Mouse (Mus musculus) ES-CJ7 (cell line): ENCODE results near the gene Tgoln1.
A peak's percentile ranks its signal among the peaks of the same experiment; 100 is the strongest.

ENCODE experiments used
- DNase-seq: peaks from one replicate; pipeline ENCODE4 v3.0.0; 2011; ENCODE audit warnings: low read depth, low spot score

Gene Tgoln1

DNA sequence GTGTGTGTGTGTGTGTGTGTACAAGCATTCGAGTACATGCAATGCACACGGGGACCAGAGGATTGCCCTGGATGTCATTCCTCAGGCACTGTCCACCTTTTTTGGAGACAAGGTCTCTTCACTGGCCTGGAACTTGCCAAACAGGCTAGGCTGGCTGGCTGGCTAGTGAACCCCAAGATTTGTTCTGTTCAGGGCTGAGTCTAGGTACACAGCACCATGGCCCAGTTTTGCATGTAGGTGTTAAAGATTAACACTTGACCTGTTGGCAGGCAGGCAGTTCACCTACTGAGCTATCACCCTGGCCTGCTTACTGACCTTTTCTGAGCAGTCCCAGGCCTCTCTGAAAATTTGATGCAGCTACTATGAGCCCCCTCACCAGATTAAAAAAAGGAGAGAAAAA is 13.6 kb upstream of the Tgoln1 start:
- DNase-seq, result no peak

DNA sequence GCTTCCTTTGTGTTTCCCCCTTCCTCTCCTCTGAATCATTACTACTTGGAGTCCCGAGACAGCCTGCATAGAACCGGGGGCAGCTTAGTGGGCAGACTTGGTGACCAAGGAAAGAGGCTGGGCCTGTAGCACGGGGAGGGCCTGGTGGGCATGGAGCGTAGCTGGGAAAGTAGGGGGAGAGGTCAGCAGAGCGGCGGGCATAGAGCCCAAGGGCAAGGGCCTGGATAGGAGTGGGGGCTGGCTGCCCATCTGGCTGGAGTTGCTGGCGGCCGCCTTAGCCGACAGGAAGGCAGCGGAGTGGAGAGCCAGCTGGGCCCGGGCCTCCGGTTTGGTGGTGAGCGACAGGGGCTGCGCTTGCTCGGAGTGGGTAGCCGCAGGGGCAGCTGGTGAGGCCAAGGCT is 10.5 kb upstream of the Tgoln1 start:
- no peak for DNase-seq

DNA sequence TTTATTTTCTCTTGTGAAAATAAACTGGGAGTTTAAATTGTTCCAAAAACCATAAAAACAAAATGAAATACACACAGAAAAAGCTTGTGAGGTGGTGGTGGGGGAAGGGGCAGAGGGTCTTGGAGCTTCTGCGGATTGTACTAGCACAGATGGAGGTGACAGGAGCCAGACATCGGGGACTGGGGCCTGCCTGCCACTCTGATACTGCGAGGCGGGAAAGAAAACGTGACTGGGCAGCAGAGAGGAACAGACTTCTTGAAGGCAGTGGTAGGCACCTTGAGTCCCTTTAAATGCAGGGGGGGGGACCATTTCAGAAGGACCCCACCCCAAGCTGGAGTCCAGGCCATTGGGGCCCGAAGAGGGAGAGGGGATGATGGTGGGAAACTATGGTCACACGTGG is 9.6 kb upstream of the Tgoln1 start:
- DNase-seq, result no peak

DNA sequence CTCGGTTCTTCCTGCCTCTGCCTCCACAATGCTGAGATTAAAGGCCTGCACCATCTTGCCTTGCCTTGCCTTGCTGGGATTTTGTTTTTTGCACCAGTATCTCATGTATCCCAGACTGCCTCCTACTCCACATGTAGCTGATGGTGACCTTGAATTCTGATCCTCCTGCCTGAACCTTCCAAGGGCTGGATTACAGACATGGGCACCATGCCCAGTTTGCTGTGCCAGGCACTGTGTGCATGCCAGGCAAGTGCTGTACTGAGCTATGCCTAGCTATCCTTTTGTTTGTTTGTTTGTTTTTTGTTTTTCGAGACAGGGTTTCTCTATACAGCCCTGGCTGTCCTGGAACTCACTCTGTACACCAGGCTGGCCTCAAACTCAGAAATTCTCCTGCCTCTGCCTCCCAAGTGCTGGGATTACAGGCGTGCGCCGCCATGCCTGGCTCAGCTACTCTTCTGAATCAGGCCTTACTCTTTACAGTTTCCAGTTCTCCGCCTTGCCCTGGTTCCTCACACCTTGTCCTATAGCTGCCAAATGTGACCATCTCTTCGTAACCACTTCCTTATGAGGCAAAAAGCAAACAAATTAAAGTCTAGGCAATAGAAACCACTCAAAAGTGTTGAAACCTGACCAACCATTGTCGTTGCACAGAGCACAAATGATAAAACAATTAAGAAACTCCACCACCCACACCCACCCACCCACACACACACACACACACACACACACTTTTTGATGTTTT is 7.0 kb upstream of the Tgoln1 start:
- DNase-seq, result no peak

DNA sequence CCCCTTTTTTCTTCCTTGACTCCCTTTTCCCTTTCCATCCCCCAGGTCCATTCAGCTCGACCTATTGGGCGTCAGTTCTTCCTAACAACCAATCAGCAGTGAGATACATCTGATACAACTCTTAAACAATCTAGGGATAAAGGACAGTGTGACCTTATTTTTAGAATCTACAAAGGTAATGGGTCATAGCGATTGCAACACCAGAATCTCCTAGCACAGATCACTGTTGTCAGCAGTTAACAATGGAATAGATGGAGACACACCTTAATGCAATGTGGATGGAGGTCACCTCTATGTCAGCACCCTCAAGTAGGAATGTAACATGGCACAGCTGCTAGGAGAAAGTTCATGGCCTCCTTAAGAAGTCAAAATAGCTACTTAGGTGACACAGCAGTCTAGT is 6.1 kb upstream of the Tgoln1 start:
- peak; percentile 74 for DNase-seq

DNA sequence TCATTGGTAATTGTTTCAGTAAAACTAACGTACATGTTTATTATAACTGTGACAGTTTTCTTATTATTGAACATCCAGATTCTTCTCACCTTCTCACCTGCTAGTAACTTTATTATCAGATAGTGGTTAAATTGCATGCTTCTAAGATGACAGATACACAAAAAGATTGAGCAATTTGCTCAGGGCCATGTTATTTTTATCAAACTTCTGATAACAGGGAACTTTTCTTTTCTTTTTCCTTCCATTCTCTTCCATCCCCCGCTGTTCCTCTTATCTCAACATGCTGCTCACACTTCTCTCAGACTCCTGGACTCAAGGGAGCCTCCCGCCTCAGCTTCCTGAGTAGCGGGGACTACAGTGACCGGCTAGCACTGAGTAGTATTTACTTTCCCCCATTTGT is 4.1 kb upstream of the Tgoln1 start:
- no peak for DNase-seq

DNA sequence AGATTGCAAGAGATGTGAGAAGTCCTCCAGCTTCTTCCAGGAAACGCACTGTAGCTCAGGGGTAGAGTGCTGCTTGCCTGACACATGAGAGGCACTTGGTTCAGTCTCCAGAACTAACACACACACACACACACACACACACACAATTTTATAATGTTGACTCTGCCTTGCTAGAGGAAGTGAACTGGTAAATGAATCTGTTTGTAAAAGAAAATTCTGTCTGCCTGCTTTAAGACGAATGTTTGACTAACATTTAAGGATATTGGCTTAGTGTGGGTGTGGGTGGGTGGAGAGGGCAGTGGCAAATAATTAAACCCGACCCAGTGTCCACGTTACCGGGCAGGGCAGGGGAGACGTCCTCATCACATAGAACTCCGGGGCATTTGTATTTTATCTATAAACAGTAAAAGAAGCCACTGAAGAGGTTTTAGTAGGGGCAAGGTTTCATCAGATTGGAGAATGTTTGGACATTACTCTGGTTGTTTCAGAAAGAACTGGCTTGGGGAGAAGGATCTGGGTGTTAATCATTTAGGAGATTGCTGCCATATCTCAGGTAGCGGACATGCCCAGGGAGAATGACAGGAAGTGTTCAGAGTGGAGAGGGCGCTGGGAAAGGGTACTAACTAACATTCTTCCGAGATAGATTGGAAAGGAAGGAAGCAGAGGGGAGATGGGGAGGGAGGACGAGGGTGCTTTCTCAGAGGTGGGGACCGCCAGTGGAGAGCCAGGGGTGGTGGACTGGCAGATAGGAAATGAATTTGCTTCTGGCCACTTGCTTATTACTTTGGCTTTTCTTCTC is 3.1 kb upstream of the Tgoln1 start:
- DNase-seq, result no peak

DNA sequence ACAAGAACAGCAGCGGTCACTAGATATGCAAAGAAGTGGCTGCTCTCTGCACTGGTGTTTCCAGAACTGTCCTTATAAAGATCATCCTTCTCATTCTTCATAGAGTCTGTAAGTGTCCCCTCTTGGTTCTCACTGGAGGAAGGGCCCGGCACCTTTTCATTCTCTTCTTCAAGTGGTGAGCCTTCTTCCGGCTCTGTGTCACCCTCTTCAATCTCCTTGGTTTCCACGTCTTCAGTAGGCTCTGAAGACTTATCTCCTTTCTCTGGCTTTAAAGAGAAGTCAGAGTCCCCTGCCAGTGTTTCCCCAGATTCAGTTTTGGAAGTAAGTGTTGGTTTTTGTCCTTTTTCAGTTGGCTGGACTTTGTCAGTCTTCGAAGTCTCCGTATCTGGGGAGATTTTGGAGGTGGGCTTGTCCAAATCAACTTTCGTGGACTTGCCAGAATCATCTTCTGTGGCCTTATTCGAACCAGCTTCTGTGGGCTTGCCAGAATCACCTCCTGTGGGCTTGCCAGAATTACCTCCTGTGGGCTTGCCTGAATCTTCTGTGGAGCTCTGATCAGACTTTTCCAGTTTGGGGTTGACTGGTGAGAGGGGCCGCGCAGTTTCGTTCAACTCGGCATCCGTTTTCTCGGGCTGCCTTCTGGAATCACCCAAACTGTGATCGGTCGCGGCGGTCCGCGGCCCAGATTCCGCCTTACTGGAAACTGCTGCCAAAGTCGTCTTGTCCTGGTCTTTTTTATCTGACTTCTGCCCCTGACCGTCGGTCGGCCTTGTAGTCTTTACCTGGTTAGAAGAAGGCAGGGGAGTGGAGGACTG is 1.0 kb downstream of the Tgoln1 start:
- no peak for DNase-seq

DNA sequence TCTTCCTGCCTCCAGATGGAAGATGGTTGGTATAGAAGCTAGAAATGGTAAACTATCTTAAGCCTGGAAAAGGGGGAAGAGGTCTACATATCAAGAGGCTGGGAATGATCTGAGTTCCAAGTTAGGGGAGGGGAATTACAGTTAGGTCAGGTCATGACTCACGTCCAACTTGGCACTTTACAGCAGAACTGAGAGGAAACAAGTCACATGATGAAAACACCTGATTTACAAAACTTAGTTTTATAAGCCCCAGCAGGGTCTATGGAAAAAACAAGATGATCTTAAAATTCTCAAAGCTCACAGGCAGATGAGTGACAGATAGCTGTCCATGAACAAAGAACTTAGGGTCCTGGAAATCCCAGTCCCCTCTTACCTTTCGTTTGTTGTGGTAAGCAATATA is 1.6 kb downstream of the Tgoln1 start:
- DNase-seq, result no peak

DNA sequence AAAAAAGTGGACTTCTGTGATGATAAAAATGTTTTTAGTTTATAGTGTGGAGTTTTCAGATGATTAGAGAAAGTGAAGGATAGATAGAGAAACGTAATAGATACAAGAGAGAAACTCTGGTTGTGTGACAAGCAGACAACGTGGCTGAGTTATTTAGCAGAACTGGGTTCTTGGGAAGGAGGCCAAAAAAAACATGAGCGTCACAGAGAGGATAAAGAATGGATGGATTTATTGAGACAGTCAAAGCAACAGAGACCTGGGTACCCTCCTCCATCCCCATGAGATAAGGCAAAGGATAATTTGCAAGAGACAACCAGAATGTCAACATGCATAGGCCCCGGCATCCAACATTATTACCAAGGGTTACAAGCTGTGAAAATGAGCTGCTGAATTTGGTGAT is 6.5 kb downstream of the Tgoln1 start:
- DNase-seq, result no peak

DNA sequence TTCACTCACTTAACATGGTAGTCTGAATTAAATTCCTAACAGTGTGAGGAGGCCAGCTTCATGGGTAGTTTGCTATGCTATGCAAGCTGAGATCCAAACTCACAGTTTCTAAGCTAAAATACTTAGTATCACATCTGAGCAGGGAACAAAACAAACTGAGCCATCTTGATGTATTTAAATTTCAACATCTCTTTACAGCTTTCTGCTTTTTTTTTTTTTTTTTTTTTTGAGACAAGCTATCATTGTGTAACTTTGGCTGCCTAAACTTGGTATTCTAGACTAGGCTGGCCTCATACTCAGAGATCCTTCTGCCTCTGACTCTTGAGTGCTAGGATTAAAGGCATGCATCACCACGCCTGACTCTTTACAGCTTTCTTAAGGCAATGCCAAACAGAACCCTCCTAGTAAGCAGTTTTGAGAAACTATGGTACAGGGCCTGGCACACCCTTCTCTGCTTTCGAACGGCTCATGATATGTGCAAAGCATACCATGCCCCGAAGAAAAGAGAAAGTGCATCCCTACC is 8.1 kb downstream of the Tgoln1 start:
- DNase-seq, result no peak

DNA sequence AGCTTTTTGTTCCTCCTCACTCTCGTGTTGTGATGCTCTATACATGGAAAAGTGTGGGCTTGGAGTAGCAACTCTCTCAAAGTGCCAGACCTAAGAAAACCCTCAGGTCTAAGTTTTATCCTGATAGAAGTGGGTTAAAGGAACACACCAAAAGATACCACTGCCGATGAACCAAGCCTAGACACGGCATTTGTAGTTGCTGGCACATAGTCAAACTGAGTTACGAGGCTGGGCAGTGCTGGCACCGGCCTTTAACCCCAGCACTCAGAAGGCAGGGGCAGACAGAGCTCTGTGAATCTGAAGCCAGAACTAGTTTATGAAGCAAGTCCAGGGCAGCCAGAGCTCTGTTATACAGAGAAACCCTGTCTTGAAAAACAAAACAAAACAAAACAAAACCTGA is 9.1 kb downstream of the Tgoln1 start:
- no peak for DNase-seq

DNA sequence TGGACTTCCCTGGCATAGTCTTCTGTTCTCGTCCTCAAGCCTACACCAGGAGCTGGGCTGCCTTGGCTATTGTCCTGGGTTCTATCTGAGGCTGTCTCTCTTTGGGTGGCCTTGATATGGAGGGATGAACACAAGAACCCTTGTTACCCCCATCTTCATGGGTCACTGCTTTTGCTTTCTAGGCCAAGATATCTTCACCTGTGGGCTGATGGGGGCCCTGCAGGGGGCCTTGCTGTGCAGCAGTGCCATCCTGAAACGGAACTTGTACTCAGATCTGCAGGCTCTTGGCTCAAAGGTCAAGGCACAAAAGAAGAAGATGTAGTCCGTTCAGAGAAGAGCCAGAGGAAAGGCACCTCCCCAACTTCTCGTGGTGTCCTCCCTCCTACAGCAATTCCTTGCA is 9.7 kb downstream of the Tgoln1 start:
- DNase-seq, result no peak

DNA sequence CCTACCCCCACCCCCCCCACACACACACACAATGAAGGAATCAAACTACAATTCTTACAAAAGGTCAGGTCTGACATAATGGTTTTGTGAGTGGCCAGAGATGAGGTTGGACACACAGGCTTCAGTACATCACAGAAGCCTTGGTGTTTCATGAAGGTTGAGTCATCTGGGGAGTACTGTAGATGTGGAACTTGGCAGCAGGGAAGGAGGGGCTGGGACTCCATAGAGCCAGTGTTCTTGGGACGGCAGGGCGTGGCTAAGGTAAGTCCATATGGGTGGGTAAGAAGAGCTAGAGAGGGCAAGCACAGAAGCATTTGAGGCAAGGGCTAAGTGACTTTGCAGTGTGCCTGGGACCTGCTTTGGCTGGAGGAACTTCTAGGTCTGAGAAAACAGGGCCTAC is 12.7 kb downstream of the Tgoln1 start:
- no peak for DNase-seq

DNA sequence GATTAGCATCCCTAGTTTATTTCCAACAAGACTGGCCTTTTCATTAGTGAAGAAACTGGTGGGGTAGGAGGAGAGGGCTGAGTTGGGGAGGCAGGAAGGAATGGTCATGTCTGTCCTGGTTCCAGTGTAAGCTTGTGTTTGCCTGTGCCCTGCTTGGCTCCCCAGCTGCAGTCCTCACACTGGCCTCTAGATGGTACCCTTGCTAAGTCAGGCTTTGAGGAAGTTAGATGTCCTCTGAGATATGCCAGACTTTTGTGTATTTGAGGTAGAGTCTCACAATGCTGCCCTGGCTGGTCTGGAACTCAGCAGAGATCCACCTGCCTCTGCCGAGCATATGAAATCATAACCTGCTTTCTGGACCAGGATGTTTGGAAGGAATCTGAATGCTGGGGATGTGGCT is 15.1 kb downstream of the Tgoln1 start:
- DNase-seq, result peak; percentile 83

DNA sequence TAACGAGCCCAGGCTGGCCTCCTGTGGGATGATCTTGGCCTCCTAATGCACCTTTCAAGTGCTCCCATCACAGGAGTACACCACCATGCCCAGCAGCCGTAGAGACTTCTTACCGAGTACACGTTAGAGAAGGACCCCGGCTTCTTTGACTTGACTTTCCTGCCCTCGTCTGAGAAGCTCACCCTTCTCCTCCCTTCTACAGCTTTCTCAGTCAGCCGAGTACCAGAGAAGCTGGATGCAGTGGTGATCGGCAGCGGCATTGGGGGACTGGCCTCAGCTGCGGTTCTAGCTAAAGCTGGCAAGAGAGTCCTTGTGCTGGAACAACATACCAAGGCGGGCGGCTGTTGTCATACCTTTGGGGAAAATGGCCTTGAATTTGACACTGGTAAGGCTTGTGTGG is 16.0 kb downstream of the Tgoln1 start:
- DNase-seq, result no peak

DNA sequence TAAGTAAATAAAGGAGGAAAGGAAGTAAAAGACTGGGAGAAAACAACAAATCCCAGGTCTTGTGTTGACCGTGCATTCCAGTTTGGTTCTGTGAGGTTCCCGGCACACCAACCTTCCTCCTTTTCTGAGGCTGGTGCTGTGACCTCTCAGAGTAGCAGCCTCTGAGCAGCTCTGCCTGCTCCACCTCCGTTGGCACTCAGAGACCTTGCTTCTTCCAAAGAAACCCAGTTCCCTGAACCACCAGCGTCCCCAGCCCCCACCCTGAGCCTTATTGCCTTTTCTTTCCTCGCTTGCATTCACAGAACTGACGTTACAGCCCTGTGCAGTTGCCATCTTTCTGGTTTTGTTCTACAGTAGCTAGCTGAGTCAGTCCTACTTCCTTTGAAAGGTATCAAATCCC is 16.6 kb downstream of the Tgoln1 start:
- no peak for DNase-seq

DNA sequence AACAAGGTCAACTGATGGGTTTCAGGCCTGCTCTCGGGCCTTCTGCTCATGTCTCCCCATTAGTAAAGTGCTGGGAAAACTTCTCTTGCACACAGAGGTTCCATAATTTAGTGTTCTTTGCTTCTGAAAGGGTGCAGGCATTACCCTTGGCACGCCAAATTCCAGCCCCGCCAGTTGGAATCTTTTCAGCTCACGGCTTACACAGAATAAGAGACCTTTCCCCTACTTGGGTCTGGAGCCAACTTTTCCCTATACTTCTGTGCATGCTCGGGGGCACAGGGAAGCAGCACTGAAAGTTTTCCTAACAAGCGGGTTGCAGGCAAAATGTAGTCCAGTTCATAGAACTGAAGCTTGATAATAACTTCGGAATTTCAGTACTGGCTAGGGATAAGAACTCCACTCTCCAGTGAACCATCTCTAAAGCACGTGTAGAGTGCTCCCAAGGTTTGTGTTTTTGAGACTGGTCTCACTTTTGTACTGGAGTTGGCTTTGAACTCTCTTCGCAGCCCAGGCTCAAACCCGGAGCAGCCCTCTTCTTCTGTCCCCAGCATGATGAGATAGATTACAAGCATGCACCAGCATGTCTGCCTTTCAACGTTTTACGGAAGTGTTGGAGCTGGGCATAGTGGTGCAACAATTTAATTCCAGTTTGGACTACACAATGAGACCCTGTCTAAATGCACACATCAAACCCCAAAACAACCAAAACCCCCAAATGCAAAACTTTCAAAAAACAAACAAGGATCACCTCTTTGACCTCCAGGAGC is 17.8 kb downstream of the Tgoln1 start:
- DNase-seq, result no peak

DNA sequence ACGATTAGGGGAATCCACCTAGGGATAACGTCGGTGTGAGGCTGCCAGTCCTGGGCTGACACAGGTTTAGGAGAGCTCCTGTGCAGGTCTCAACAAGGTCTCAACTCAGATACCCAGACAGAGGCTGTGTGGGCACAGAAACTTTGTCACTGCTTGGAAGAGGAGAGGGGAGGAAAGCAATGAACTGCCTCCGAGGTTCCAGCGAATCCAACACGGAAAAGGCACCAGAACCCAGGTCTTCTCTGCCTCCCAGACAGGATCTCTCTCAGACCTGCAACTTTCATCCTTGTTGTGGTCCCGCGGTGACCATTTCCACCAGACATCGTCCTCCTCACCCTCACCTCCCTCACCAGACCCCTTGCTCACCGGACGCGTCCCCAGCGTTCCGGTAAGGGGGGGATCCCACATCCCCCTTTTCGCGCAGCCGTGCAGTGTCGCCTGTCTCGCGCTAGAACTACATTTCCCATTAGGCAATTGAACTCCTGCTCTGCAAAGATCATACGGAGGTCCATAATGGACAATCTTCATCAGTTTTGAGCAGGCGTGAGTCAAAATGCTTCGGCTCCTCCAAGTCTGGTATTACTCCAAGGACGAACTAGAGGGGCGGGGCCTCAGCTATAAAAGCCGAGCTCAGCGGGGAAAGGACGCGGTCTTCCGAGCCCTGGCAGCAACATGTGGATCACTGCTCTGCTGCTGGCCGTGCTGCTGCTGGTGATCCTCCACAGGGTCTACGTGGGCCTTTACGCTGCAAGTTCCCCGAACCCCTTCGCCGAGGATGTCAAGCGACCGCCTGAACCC is 18.6 kb downstream of the Tgoln1 start, which contains the start of the genes Elmod3 and Retsat:
Gene Elmod3 (minus strand): TSS at position 458 of the 798 bp plus-strand sequence.
Gene Retsat (plus strand): TSS at position 520 of the 798 bp plus-strand sequence.
- peak; percentile 99 for DNase-seq

DNA sequence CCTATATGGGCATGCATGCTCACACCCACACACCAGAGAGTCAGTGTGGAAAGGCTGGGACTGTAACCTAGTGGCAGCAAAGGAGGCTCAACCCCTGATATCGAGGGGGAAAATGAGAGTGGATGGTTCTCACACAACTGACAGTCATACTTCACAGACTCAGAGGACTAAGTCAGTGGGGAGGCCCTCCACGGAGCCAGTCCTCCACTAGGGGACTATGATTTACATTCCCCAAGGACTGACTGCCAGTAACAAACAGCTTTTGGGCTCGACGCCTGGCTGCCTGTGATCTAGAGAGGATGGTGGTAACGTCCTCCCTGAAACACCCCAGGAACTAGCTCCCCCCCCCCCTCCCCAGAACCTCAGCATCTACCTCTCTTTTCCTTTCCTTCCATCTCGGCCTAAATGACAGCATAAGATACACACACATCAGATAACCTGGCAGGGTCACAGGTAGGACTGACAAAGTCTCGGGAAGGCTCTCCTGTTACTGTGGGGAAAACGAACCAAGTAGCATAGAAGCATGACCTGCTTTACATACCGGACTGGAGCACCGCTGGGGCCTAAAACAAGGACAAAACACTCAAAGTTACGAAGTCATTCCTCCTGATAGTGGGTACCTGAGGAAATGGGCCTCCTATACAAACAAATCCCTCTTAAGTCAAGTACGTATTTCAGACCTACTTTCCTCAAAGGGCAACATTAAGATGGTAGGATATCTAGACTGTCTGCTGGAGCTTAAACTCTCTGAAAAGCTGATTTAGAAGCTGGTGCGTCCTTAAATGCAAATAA is 19.5 kb downstream of the Tgoln1 start:
- no peak for DNase-seq
